Mouse (Mus musculus): ENCODE data around the gene Prr15. TPM values are rescaled to one million over a fixed set of nuclear protein-coding genes. Genes with fewer than 3 reads are reported as not detected.

The Prr15 gene
- polyA plus RNA-seq, 1 experiment from 2014 or later = 14.4 TPM

DNA sequence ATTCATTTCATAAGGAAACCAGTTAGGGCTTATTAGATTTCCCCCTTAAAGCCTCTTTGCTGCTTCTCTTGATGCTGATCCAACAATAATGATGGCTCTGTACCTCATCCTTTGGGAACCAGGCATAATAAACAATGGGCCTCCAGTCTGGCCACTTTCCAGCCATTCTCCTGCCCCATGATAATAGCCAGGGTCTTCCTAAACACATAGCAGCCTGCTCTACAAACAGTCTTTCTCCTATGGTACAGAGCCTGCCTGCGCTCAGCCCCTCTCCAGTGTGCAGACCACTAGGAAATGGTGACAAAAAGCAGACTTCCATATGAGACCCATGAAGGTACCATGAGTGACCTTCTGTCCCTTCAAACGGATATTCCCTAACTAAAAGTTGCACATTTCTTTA lies 26.2 kb upstream of the Prr15 start:
- Histone ChIP-seq H3K4me3 (no peak overlapping the region), H3K36me3 (peaks cover 8% of the 10 kb centered on the region; the same call in 1 of the 2 replicates), H3K27ac (replicated peaks) (peak overlapping the region; percentile 77), H3K27me3 (replicated peaks) (no peaks in the 10 kb centered on the region), H3K9ac (no peak overlapping the region), H3K4me2 (no peak overlapping the region), H3K4me1 (no peaks in the 10 kb centered on the region), H3K9me3 (no peaks in the 10 kb centered on the region)
- 55% methylated on average over 2 of the region's 2 CpGs for WGBS
- ATAC-seq (ENCODE audit: extremely low read depth, insufficient number of reproducible peaks, low FRiP score, low TSS enrichment) = peak; percentile 71; the same call in 1 of the 2 replicates

DNA sequence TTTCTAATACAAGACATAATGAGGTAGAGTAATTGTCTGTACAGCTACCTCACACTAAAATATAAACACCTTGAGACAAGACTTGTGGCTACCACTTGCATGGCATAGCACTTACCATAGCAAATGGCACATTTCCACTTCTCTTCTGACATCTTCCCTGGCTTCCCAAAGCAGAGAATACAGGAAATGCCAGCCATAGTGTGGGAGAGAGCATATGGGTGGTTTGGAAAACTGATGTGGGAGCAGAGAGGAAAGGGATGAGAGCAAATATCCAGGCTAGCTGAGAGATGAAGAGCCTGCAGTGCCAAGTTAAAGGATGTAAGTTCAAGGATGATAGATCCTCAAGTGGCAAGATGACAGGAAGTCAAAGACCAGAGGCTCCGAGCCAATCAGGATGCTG lies 19.9 kb upstream of the Prr15 start:
- Histone ChIP-seq H3K27me3 (replicated peaks) (no peaks in the 10 kb centered on the region), H3K27ac (replicated peaks) (no peak overlapping the region), H3K4me3 (no peak overlapping the region), H3K4me1 (no peaks in the 10 kb centered on the region), H3K4me2 (no peak overlapping the region), H3K9me3 (no peaks in the 10 kb centered on the region), H3K9ac (no peak overlapping the region), H3K36me3 (no peaks in the 10 kb centered on the region)
- 50% methylated on average over 1 of the region's 1 CpGs for WGBS
- ATAC-seq (ENCODE audit: extremely low read depth, insufficient number of reproducible peaks, low FRiP score, low TSS enrichment) = no peak

GRCm38 (mm10) chr6:54313071-54313470 lies 12.6 kb upstream of the Prr15 start:
- 72% methylated on average over 2 of the region's 2 CpGs for WGBS
- peaks cover 4% of the 10 kb centered on the region; the same call in 1 of the 2 replicates for H3K27me3 ChIP-seq (replicated peaks)
- no peak overlapping the region for H3K4me2 ChIP-seq
- no peaks in the 10 kb centered on the region for H3K4me1 ChIP-seq
- ATAC-seq (ENCODE audit: extremely low read depth, insufficient number of reproducible peaks, low FRiP score, low TSS enrichment) = no peak
- no peak overlapping the region for H3K9ac ChIP-seq
- no peak overlapping the region for H3K27ac ChIP-seq (replicated peaks)
- H3K4me3 ChIP-seq = no peak overlapping the region
- H3K36me3 ChIP-seq = no peaks in the 10 kb centered on the region
- no peaks in the 10 kb centered on the region for H3K9me3 ChIP-seq

GRCm38 (mm10) chr6:54318618-54319017 lies 7.0 kb upstream of the Prr15 start:
- Histone ChIP-seq H3K36me3 (no peaks in the 10 kb centered on the region), H3K9ac (no peak overlapping the region), H3K9me3 (no peaks in the 10 kb centered on the region), H3K4me1 (no peaks in the 10 kb centered on the region), H3K4me2 (no peak overlapping the region), H3K27ac (replicated peaks) (no peak overlapping the region), H3K27me3 (replicated peaks) (peaks cover 15% of the 10 kb centered on the region; the same call in 1 of the 2 replicates), H3K4me3 (no peak overlapping the region)
- ATAC-seq (ENCODE audit: extremely low read depth, insufficient number of reproducible peaks, low FRiP score, low TSS enrichment) = no peak
- WGBS = 79% methylated on average over 9 of the region's 9 CpGs

GRCm38 (mm10) chr6:54319198-54319597 lies 6.4 kb upstream of the Prr15 start:
- Histone ChIP-seq H3K27ac (replicated peaks) (no peak overlapping the region), H3K4me1 (no peaks in the 10 kb centered on the region), H3K9me3 (no peaks in the 10 kb centered on the region), H3K4me2 (no peak overlapping the region), H3K9ac (no peak overlapping the region), H3K27me3 (replicated peaks) (peaks cover 19% of the 10 kb centered on the region), H3K4me3 (no peak overlapping the region), H3K36me3 (no peaks in the 10 kb centered on the region)
- ATAC-seq (ENCODE audit: extremely low read depth, insufficient number of reproducible peaks, low FRiP score, low TSS enrichment) = no peak
- WGBS = 65% methylated on average over 3 of the region's 3 CpGs

GRCm38 (mm10) chr6:54320236-54320635 lies 5.4 kb upstream of the Prr15 start:
- Histone ChIP-seq H3K4me2 (no peak overlapping the region), H3K4me1 (no peaks in the 10 kb centered on the region), H3K27ac (replicated peaks) (no peak overlapping the region), H3K36me3 (no peaks in the 10 kb centered on the region), H3K9ac (no peak overlapping the region), H3K9me3 (no peaks in the 10 kb centered on the region), H3K27me3 (replicated peaks) (peaks cover 30% of the 10 kb centered on the region), H3K4me3 (no peak overlapping the region)
- WGBS = 75% methylated on average over 1 of the region's 1 CpGs
- no peak for ATAC-seq (ENCODE audit: extremely low read depth, insufficient number of reproducible peaks, low FRiP score, low TSS enrichment)

DNA sequence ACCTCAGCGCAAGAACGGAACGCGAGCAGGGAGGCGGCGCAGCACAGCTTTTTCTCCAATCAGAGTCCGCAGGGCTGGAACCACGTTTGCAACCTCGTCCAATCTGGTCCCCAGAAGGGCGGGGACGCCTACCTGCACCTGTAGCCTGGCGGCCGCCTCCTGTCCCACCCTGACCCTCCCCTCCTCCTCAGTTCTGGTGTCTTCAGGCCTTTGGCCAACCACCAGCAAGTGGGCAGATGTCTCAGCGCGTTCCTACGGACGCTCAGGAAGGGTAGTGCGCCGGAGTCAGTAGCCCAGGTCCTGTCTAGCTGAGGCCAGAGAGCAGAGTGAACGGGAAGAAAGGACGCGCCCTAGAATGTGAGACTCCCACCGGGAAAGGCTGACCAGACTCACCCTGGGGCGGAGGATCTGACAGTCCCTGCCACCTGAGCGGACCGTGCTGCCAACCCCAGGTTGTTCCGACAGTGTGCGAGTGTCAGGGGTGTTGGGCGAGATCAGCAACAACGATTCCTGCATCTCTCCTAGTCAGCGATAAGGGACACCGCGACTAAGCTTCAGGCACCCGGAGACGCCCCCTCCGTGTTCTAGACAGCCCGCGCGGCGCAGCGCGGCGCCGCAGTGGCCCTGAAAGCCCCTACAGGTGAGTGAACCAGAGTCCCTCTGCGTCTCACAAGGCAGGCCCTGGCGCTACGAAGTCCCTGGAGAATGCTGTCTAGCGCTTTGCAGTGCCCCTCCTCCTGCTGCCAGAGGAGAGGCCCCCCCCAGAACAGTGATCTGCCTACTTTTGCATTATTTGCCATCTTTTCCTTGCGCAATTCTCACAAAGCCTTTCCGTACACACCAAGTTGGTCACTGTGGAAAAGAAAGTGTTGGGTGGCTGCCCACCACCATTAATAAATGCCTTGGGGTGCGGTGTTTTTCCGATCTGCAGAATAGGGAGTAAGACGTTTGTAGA lies 1.3 kb downstream of the Prr15 start:
- Histone ChIP-seq H3K4me1 (peaks cover 12% of the 10 kb centered on the region; the same call in 1 of the 2 replicates), H3K9ac (peak overlapping the region; percentile 82), H3K9me3 (no peaks in the 10 kb centered on the region), H3K27ac (replicated peaks) (peak overlapping the region; percentile 84), H3K36me3 (no peaks in the 10 kb centered on the region), H3K27me3 (replicated peaks) (peaks cover 49% of the 10 kb centered on the region), H3K4me3 (peak overlapping the region; percentile 59), H3K4me2 (peak overlapping the region; percentile 99)
- ATAC-seq (ENCODE audit: extremely low read depth, insufficient number of reproducible peaks, low FRiP score, low TSS enrichment) = no peak; the same call in 1 of the 2 replicates
- under 1% methylated on average over 53 of the region's 53 CpGs for WGBS

- H3K9ac ChIP-seq = peak overlapping the region; percentile 82
- under 1% methylated on average over 28 of the region's 28 CpGs for WGBS
- H3K4me1 ChIP-seq = peaks cover 12% of the 10 kb centered on the region; the same call in 1 of the 2 replicates
- H3K36me3 ChIP-seq = no peaks in the 10 kb centered on the region
- peak overlapping the region; percentile 99 for H3K4me2 ChIP-seq
- H3K9me3 ChIP-seq = no peaks in the 10 kb centered on the region
- peaks cover 49% of the 10 kb centered on the region for H3K27me3 ChIP-seq (replicated peaks)
- peak overlapping the region; percentile 59 for H3K4me3 ChIP-seq
- H3K27ac ChIP-seq (replicated peaks) = peak overlapping the region; percentile 84
- ATAC-seq (ENCODE audit: extremely low read depth, insufficient number of reproducible peaks, low FRiP score, low TSS enrichment) = no peak
Measured at GRCm38 (mm10) chr6:54327626-54328003, 2.0 kb downstream of the Prr15 start.

DNA sequence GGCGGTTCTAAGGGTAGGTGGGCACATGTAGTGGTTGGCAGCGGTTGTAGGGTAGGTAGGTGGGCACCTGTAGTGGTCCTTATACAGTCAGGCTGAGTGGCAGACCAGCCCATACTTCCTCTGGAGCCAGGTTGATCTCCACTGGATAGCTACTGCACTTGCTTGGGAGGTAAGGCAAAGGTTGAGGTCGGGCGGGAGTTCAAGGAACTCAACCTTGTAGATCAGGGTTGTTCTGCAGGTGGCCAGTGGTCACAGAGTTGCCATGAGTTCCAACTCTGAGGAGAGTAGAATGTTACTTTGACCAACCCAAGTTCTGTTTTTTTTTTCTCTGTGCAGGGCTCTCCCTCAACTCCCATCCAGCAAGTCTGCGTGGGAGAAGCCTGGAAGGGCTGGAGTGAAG lies 3.1 kb downstream of the Prr15 start:
- WGBS = 85% methylated on average over 5 of the region's 5 CpGs
- peak overlapping the region; percentile 2; the same call in 1 of the 2 replicates for H3K9ac ChIP-seq
- no peaks in the 10 kb centered on the region for H3K36me3 ChIP-seq
- H3K27me3 ChIP-seq (replicated peaks) = peaks cover 41% of the 10 kb centered on the region
- H3K4me3 ChIP-seq = peak overlapping the region; percentile 59
- no peaks in the 10 kb centered on the region for H3K9me3 ChIP-seq
- H3K4me1 ChIP-seq = peaks cover 12% of the 10 kb centered on the region; the same call in 1 of the 2 replicates
- ATAC-seq (ENCODE audit: extremely low read depth, insufficient number of reproducible peaks, low FRiP score, low TSS enrichment) = 0 out of 2 replicates have a peak, but pooled peaks have one; percentile 10
- peak overlapping the region; percentile 99 for H3K4me2 ChIP-seq
- H3K27ac ChIP-seq (replicated peaks) = peak overlapping the region; percentile 84

GRCm38 (mm10) chr6:54329598-54329997 lies 4.0 kb downstream of the Prr15 start:
- Histone ChIP-seq H3K27ac (replicated peaks) (no peak overlapping the region), H3K36me3 (no peaks in the 10 kb centered on the region), H3K4me2 (peak overlapping the region; percentile 99), H3K4me3 (peak overlapping the region; percentile 59), H3K9me3 (no peaks in the 10 kb centered on the region), H3K9ac (no peak overlapping the region), H3K4me1 (peaks cover 12% of the 10 kb centered on the region; the same call in 1 of the 2 replicates), H3K27me3 (replicated peaks) (peaks cover 33% of the 10 kb centered on the region)
- ATAC-seq (ENCODE audit: extremely low read depth, insufficient number of reproducible peaks, low FRiP score, low TSS enrichment) = no peak
- 64% methylated on average over 3 of the region's 3 CpGs for WGBS

DNA sequence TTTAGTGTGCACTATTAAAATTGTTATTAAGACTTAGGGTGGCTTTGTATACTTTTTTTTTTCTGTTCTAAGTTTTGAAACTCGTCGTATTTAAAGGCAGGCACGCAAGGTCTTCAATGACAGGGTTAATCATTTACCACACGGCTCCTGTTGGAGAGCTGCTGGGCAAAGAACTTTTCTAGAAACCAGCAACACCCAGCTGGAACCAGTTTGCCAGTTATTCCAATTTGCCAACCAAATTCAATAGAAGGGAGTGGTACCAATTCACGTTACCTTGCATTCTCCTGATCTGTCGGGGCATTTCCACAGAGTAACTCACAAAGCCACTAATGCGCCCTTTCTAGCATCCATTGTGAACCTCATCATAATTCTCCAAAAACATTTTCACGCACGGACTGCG lies 4.5 kb downstream of the Prr15 start:
- no peak overlapping the region for H3K27ac ChIP-seq (replicated peaks)
- peaks cover 12% of the 10 kb centered on the region; the same call in 1 of the 2 replicates for H3K4me1 ChIP-seq
- H3K36me3 ChIP-seq = no peaks in the 10 kb centered on the region
- peak overlapping the region; percentile 99 for H3K4me2 ChIP-seq
- 85% methylated on average over 10 of the region's 10 CpGs for WGBS
- no peaks in the 10 kb centered on the region for H3K9me3 ChIP-seq
- H3K27me3 ChIP-seq (replicated peaks) = peaks cover 28% of the 10 kb centered on the region
- no peak for ATAC-seq (ENCODE audit: extremely low read depth, insufficient number of reproducible peaks, low FRiP score, low TSS enrichment)
- H3K9ac ChIP-seq = no peak overlapping the region
- H3K4me3 ChIP-seq = peak overlapping the region; percentile 14

Data from heart, embryonic 13.5 days (tissue).